Mouse (Mus musculus) lung, postnatal 0 days (tissue): ENCODE results near the gene Alkbh6. TPM values are rescaled to one million over a fixed set of nuclear protein-coding genes. Genes with fewer than 3 reads are reported as not detected.

Experiments used
- ATAC-seq: fragments of 200-750 bp; cut with Nextera tagmentation; 2 replicates; pipeline ENCODE4 v1.8.0; 2017; ENCODE audit warnings: moderate library complexity
- DNase-seq: peaks from one replicate; pipeline ENCODE4 v3.0.0-alpha.2; 2016; ENCODE audit warnings: low spot score
- H3K27ac ChIP-seq: fragments of 300-500 bp; sonication (generic); 2 replicates; pipeline ENCODE4 v1.5.1; 2014; ENCODE audit warnings: antibody characterized with exemption, mild to moderate bottlenecking, low read length, mixed read lengths
- H3K27me3 ChIP-seq: fragments of 300-500 bp; sonication (generic); replicated peaks from 2 replicates; pipeline ENCODE4 v1.6.1; 2014; ENCODE audit warnings: low read length, mixed read lengths; ENCODE audit not compliant: insufficient read depth
- H3K36me3 ChIP-seq: fragments of 300-500 bp; sonication (generic); 2 replicates; pipeline ENCODE4 v1.6.1; 2014; ENCODE audit warnings: low read length, mixed read lengths; ENCODE audit not compliant: insufficient read depth
- H3K4me1 ChIP-seq: fragments of 300-500 bp; sonication (generic); 2 replicates; pipeline ENCODE4 v1.6.1; 2014; ENCODE audit warnings: antibody characterized with exemption, low read depth, low read length, mixed read lengths; ENCODE audit not compliant: insufficient read depth
- H3K4me2 ChIP-seq: fragments of 300-500 bp; sonication (generic); replicated peaks from 2 replicates; pipeline ENCODE4 v1.6.1; 2014; ENCODE audit warnings: low read depth, mild to moderate bottlenecking, low read length, moderate library complexity, mixed read lengths
- H3K4me3 ChIP-seq: fragments of 300-500 bp; sonication (generic); 2 replicates; pipeline ENCODE4 v1.5.1; 2014; ENCODE audit warnings: low read depth, low read length
- H3K9ac ChIP-seq: fragments of 300-500 bp; sonication (generic); replicated peaks from 2 replicates; pipeline ENCODE4 v1.6.1; 2014; ENCODE audit warnings: low read depth, mild to moderate bottlenecking
- H3K9me3 ChIP-seq: fragments of 300-500 bp; sonication (generic); 2 replicates; pipeline ENCODE4 v1.6.1; 2016; ENCODE audit warnings: low read length, mixed read lengths
- CTCF ChIP-seq: IDR thresholded peaks from 2 replicates; pipeline ENCODE4 v1.5.1; 2016; ENCODE audit warnings: antibody characterized with exemption, mild to moderate bottlenecking
- EP300 ChIP-seq: IDR thresholded peaks from 2 replicates; pipeline ENCODE4 v1.6.1; 2016; ENCODE audit warnings: antibody characterized with exemption, mild to moderate bottlenecking, control low read depth
- WGBS: fragments of 180-500 bp; shearing (Covaris S2); extraction: QIAGEN DNeasy Blood & Tissue Kit; methylation state at CpG from one replicate; pipeline ENCODE4 v1.1.7; 2014; 5-methylcytosine and 5-hydroxymethylcytosine counted together
- polyA plus RNA-seq: library from polyadenylated mRNA; unstranded; fragments of >200 nt; fragmentation: Nextera tagmentation; extraction: Ambion mirVana; gene quantifications from 2 replicates; pipeline ENCODE4 v1.2.1, GENCODE M21; 2015

Alkbh6 gene
- polyA plus RNA-seq, 1 experiment from 2014 or later, result 78.2 TPM

- Histone ChIP-seq H3K36me3 (no peaks in the 10 kb centered on the region), H3K9me3 (no peaks in the 10 kb centered on the region), H3K9ac (no peak overlapping the region), H3K27me3 (no peaks in the 10 kb centered on the region), H3K4me3 (no peak overlapping the region), H3K27ac (no peak overlapping the region), H3K4me2 (no peak overlapping the region), H3K4me1 (no peaks in the 10 kb centered on the region)
- DNase-seq (peak; percentile 40), ATAC-seq (no peak)
- WGBS, result 42% methylated on average over 3 of the region's 3 CpGs
- TF ChIP-seq CTCF (peak; percentile 71), EP300 (no peak)
Measured at GRCm38 (mm10) chr7:30300914-30301313, 7.6 kb upstream of the Alkbh6 start.

- H3K4me1 ChIP-seq, result peaks cover 6% of the 10 kb centered on the region; the same call in 1 of the 2 replicates
- WGBS, result 79% methylated on average over 12 of the region's 16 CpGs
- H3K27me3 ChIP-seq, result no peaks in the 10 kb centered on the region
- H3K36me3 ChIP-seq, result no peaks in the 10 kb centered on the region
- DNase-seq (no peak), ATAC-seq (no peak)
- H3K9me3 ChIP-seq, result no peaks in the 10 kb centered on the region
- no peak overlapping the region for H3K4me2 ChIP-seq
- peak; percentile 56 for TF ChIP-seq CTCF
- TF ChIP-seq EP300, result no peak
- H3K9ac ChIP-seq, result no peak overlapping the region
- no peak overlapping the region for H3K27ac ChIP-seq
- no peak overlapping the region for H3K4me3 ChIP-seq
Measured at GRCm38 (mm10) chr7:30306083-30306779, 2.3 kb upstream of the Alkbh6 start.

- 63% methylated on average over 15 of the region's 15 CpGs for WGBS
- peak overlapping the region; percentile 33 for H3K27ac ChIP-seq
- ATAC-seq (no peak), DNase-seq (no peak)
- peak overlapping the region; percentile 80 for H3K4me2 ChIP-seq
- no peaks in the 10 kb centered on the region for H3K9me3 ChIP-seq
- H3K4me1 ChIP-seq, result peaks cover 6% of the 10 kb centered on the region; the same call in 1 of the 2 replicates
- peak overlapping the region; percentile 55 for H3K4me3 ChIP-seq
- TF ChIP-seq EP300, result no peak
- no peak for TF ChIP-seq CTCF
- H3K36me3 ChIP-seq, result no peaks in the 10 kb centered on the region
- H3K27me3 ChIP-seq, result no peaks in the 10 kb centered on the region
- peak overlapping the region; percentile 30; the same call in 1 of the 2 replicates for H3K9ac ChIP-seq
Measured at GRCm38 (mm10) chr7:30309395-30310129, 1.0 kb downstream of the Alkbh6 start.

GRCm38 (mm10) chr7:30310136-30310535 lies 1.6 kb downstream of the Alkbh6 start:
- no peak for ATAC-seq
- peaks cover 6% of the 10 kb centered on the region; the same call in 1 of the 2 replicates for H3K4me1 ChIP-seq
- no peaks in the 10 kb centered on the region for H3K36me3 ChIP-seq
- TF ChIP-seq EP300 (no peak), CTCF (no peak)
- H3K9ac ChIP-seq, result no peak overlapping the region
- H3K4me2 ChIP-seq, result no peak overlapping the region
- H3K27ac ChIP-seq, result no peak overlapping the region
- H3K27me3 ChIP-seq, result no peaks in the 10 kb centered on the region
- no peak overlapping the region for H3K4me3 ChIP-seq
- no peaks in the 10 kb centered on the region for H3K9me3 ChIP-seq
- DNase-seq, result no peak
- WGBS, result 80% methylated on average over 12 of the region's 12 CpGs

DNA sequence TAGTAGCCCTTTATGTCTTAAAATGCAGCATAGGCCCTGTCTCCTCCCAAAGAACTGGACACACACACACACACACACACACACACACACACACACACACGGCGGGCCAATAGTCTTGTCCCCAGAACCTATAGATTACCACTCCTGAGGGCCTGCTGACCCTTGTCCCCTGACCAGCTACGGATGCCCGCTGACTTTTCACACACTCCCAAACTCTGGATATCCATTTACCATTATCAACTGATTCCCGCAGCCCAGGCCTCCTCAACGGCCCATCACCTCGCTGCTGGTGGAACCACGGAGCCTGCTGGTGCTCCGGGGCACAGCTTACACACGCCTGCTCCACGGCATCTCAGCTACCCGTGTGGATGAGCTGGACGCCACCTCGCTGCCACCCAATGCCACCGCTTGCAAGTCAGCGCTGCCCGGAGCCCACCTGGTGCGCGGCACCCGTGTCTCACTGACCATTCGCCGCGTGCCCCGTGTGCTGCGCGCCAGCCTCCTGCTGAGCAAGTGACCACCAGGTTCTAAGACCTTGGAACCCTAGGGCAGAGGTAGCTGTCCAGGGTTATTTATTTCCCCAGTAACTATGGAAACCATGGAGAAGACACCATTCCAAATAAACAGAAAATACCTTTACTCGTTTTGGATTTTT lies 5.3 kb downstream of the Alkbh6 start:
- H3K36me3 ChIP-seq, result no peaks in the 10 kb centered on the region
- ATAC-seq (no peak), DNase-seq (no peak)
- H3K27ac ChIP-seq, result no peak overlapping the region
- peaks cover 6% of the 10 kb centered on the region; the same call in 1 of the 2 replicates for H3K4me1 ChIP-seq
- no peak for TF ChIP-seq CTCF
- TF ChIP-seq EP300, result no peak
- no peak overlapping the region for H3K4me2 ChIP-seq
- H3K27me3 ChIP-seq, result no peaks in the 10 kb centered on the region
- WGBS, result 43% methylated on average over 27 of the region's 27 CpGs
- H3K9me3 ChIP-seq, result no peaks in the 10 kb centered on the region
- H3K4me3 ChIP-seq, result no peak overlapping the region
- H3K9ac ChIP-seq, result no peak overlapping the region

GRCm38 (mm10) chr7:30314721-30315155 lies 6.2 kb downstream of the Alkbh6 start, which contains the start of gene Syne4:
Gene Syne4, plus strand, starts transcription at chr7:30314807.
- no peak for TF ChIP-seq EP300
- no peak for TF ChIP-seq CTCF
- no peaks in the 10 kb centered on the region for H3K4me1 ChIP-seq
- peak; percentile 45 for DNase-seq
- peak within 1 kb of the TSS; percentile 22 for H3K4me2 ChIP-seq
- peak within 1 kb of the TSS; percentile 14; the same call in 1 of the 2 replicates for H3K4me3 ChIP-seq
- H3K27ac ChIP-seq, result no peak within 1 kb of the TSS
- 3% methylated on average over 9 of the region's 9 CpGs for WGBS
- H3K9ac ChIP-seq, result no peak within 1 kb of the TSS
- ATAC-seq, result peak; percentile 44; the same call in 1 of the 2 replicates
- no peaks in the 10 kb centered on the region for H3K36me3 ChIP-seq
- H3K27me3 ChIP-seq, result no peaks in the 10 kb centered on the region
- H3K9me3 ChIP-seq, result no peaks in the 10 kb centered on the region
